Mouse (Mus musculus) liver, embryonic 14.5 days (tissue): ENCODE results near the gene Grik2.

Experiments
- CTCF ChIP-seq: IDR thresholded peaks from 2 replicates; pipeline ENCODE4 v1.5.1; 2016; ENCODE audit warnings: antibody characterized with exemption, low read depth, control low read depth
- EP300 ChIP-seq: IDR thresholded peaks from 2 replicates; pipeline ENCODE4 v1.6.1; 2016; ENCODE audit warnings: antibody characterized with exemption, low read depth

DNA sequence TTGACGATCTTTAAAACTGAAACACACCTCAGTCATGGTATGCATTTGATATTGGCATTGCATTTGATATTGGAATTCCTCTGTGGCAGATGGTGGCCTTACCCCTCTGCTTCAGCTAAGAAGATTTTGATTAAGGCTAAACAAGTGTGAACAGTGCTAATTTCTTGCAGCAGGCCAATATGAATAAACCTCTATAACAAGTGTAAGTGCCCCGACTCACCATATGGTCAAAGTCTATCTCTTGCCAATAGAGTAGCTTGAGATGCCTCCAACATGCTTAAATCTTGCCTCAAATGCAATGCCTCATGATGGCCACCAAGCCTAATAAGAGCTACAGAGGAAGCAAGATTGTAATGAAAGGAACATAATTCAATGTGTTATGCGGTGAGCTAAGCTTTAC is 78.8 kb downstream of the Grik2 start:
- TF ChIP-seq CTCF (no peak), EP300 (no peak)
